In the genomic region with DNA sequence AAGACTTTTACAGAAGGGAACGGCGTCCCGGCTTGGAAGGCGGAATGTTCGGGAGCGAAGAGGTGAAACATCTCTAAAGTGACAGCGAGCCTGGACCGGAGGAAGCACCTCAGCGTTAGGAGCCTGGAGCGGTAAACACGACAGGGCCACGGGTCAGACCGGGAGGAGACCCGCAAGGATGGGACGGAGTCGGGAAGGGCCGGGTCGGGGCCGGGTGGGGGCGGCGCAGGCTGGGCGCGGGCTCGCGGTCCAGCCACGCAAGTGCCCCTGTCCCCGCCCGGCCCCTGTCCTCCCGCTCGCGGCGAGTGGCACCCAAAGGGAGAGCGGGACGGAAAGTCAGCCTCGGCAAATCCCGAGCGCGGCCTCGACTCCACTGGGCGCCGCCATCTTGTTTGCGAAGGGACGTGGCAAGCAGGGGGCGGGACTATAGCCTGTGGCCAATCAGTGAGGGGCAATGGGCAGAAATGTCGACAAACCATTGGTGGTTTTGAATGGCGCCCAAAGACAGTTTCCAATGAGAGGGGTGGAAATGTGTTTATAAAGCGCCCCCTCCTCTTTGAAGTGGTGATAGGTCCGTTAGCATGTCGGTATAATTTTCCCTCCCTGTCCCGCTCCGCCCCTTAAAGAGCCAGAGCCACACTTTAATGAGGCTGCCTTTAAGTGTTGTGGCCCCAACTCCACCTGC, we compare ENCODE assay signal across 8 mouse cellular contexts. TPM values are rescaled to one million over a fixed set of nuclear protein-coding genes. Genes with fewer than 3 reads are reported as not detected.
A peak's percentile ranks its signal among the peaks of the same experiment; 100 is the strongest.
DNase-seq lines count a peak whose midpoint lies in the region; ATAC-seq lines count a peak whose summit lies in the region.

A gene (minus strand): TSS at position 396 of the 685 bp plus-strand sequence.
A gene (minus strand): TSS at position 413 of the 685 bp plus-strand sequence.

- peak within 1 kb of the TSS; percentile 91 for H3K9ac ChIP-seq in heart, embryonic 14.5 days (ENCODE audit: low read length)
- peak within 1 kb of the TSS; percentile 89 for H3K9ac ChIP-seq in liver, embryonic 13.5 days
- H3K9ac ChIP-seq in stomach, embryonic 16.5 days (ENCODE audit: low read length) = peak within 1 kb of the TSS; percentile 92

- no peaks in the 10 kb centered on the region for H3K9me3 ChIP-seq in heart, embryonic 14.5 days (ENCODE audit: control insufficient read depth, low read length)
- no peaks in the 10 kb centered on the region for H3K9me3 ChIP-seq in liver, embryonic 13.5 days (replicated peaks)
- H3K9me3 ChIP-seq in stomach, embryonic 16.5 days (replicated peaks; ENCODE audit: control insufficient read depth, low read length) = no peaks in the 10 kb centered on the region

- H3K27ac ChIP-seq in heart, embryonic 14.5 days (replicated peaks in 1 of 2; ENCODE audit: control insufficient read depth in 1 of 2, insufficient read depth in 1 of 2, low read depth in 2 of 2, low read length in 2 of 2) = peak within 1 kb of the TSS; percentile 34 to 75; a peak in 3 of 4 replicates
- H3K27ac ChIP-seq in liver, embryonic 13.5 days = peak within 1 kb of the TSS; percentile 81
- peak within 1 kb of the TSS; percentile 67; the same call in 1 of the 2 replicates for H3K27ac ChIP-seq in stomach, embryonic 16.5 days (ENCODE audit: low read length)

- under 1% methylated on average over 46 of the region's 51 CpGs for WGBS in heart, embryonic 14.5 days
- WGBS in liver, embryonic 13.5 days (ENCODE audit: insufficient replicate concordance) = under 1% methylated on average over 51 of the region's 51 CpGs
- 0% methylated on average over 50 of the region's 51 CpGs for WGBS in stomach, embryonic 16.5 days

- no peaks in the 10 kb centered on the region for H3K27me3 ChIP-seq in heart, embryonic 14.5 days (ENCODE audit: control insufficient read depth, insufficient read depth, low read length)
- no peaks in the 10 kb centered on the region for H3K27me3 ChIP-seq in liver, embryonic 13.5 days
- no peaks in the 10 kb centered on the region for H3K27me3 ChIP-seq in stomach, embryonic 16.5 days (ENCODE audit: control insufficient read depth, insufficient read depth, low read length)

- ATAC-seq in CD4-positive, CD25-positive, alpha-beta regulatory T cell, adult 4 months = peak; percentile 99
- ATAC-seq in heart, embryonic 14.5 days (ENCODE audit: insufficient number of reproducible peaks, insufficient read depth, low FRiP score, low read depth) = peak; percentile 94
- peak; percentile 92 for ATAC-seq in liver, embryonic 13.5 days (ENCODE audit: low read depth)
- peak; percentile 96 for ATAC-seq in stomach, embryonic 16.5 days (ENCODE audit: insufficient read depth, low FRiP score)

- H3K36me3 ChIP-seq in heart, embryonic 14.5 days (ENCODE audit: control insufficient read depth, insufficient read depth, low read length) = peaks cover 14% of the 10 kb centered on the region
- peaks cover 23% of the 10 kb centered on the region for H3K36me3 ChIP-seq in liver, embryonic 13.5 days
- 0 out of 2 replicates have a peak, but pooled peaks cover 4% of the 10 kb centered on the region for H3K36me3 ChIP-seq in stomach, embryonic 16.5 days (ENCODE audit: control insufficient read depth, insufficient read depth, low read length)

- peak within 1 kb of the TSS; percentile 59 to 86 for H3K4me3 ChIP-seq in heart, embryonic 14.5 days (ENCODE audit: control insufficient read depth in 1 of 2, insufficient read depth in 1 of 2, low read depth in 1 of 2, low read length in 2 of 2)
- H3K4me3 ChIP-seq in liver, embryonic 13.5 days (replicated peaks) = peak within 1 kb of the TSS; percentile 83
- H3K4me3 ChIP-seq in stomach, embryonic 16.5 days (replicated peaks; ENCODE audit: low read length) = peak within 1 kb of the TSS; percentile 83

- peaks cover 11 to 25% of the 10 kb centered on the region in 2 experiments; a peak in 3 of 4 replicates for H3K4me1 ChIP-seq in heart, embryonic 14.5 days (ENCODE audit: control insufficient read depth in 2 of 2, insufficient read depth in 2 of 2, low read length in 2 of 2)
- H3K4me1 ChIP-seq in liver, embryonic 13.5 days (replicated peaks) = peaks cover 49% of the 10 kb centered on the region
- H3K4me1 ChIP-seq in stomach, embryonic 16.5 days (ENCODE audit: control insufficient read depth, insufficient read depth, low read length) = peaks cover 24% of the 10 kb centered on the region

- peak; percentile 98 for DNase-seq in c-Kit-negative CD71-positive TER-119-positive erythroid progenitor cells, embryonic 14.5 days (ENCODE audit: low read depth, low spot score)
- peak; percentile 97 for DNase-seq in fibroblast of lung, adult 2 months (ENCODE audit: low read depth)
- DNase-seq in kidney, postnatal 14 days = peak; percentile 97
- peak; percentile 94 for DNase-seq in liver, embryonic 13.5 days
- DNase-seq in neural tube, embryonic 10.5 days (ENCODE audit: extremely low spot score, low spot score) = peak; percentile 93

- H3K4me2 ChIP-seq in heart, embryonic 14.5 days (ENCODE audit: low read length) = peak within 1 kb of the TSS; percentile 59
- peak within 1 kb of the TSS; percentile 72 for H3K4me2 ChIP-seq in liver, embryonic 13.5 days
- peak within 1 kb of the TSS; percentile 57 for H3K4me2 ChIP-seq in stomach, embryonic 16.5 days (ENCODE audit: low read depth, low read length)

RNA-seq across cellular contexts. Expression of the first gene that starts in this region (rescaled TPM):
- polyA plus RNA-seq in CD4-positive, CD25-positive, alpha-beta regulatory T cell, adult 4 months (2017; shearing (Covaris generic)) = not detected
- polyA plus RNA-seq in heart, embryonic 14.5 days (2014; fragmentation: Nextera tagmentation; extraction: Ambion mirVana) = 0.07 and 0.08 TPM in 2 replicates
- polyA plus RNA-seq in liver, embryonic 13.5 days (2015; fragmentation: Nextera tagmentation; extraction: Ambion mirVana) = 0.05 TPM in 1 of 2 replicates, not detected in the other
- 0.19 and 0.21 TPM in 2 replicates for polyA plus RNA-seq in stomach, embryonic 16.5 days (2015; fragmentation: Nextera tagmentation; extraction: Ambion mirVana)

RNA-seq across cellular contexts. Expression of the second gene that starts in this region (rescaled TPM):
- 1 to 10 TPM; 4.9 to 5.0 TPM for polyA plus RNA-seq in CD4-positive, CD25-positive, alpha-beta regulatory T cell, adult 4 months (2017; shearing (Covaris generic))
- 30.4 and 32.9 TPM in 2 replicates for polyA plus RNA-seq in heart, embryonic 14.5 days (2014; fragmentation: Nextera tagmentation; extraction: Ambion mirVana)
- polyA plus RNA-seq in liver, embryonic 13.5 days (2015; fragmentation: Nextera tagmentation; extraction: Ambion mirVana) = 36.9 and 38.7 TPM in 2 replicates
- 42.3 and 50.6 TPM in 2 replicates for polyA plus RNA-seq in stomach, embryonic 16.5 days (2015; fragmentation: Nextera tagmentation; extraction: Ambion mirVana)

Comparison
In these comparisons a context has a peak if more than half of its experiments do, and no peak if none do; other contexts are left out.
1. Peak in every context shown above with its lines: DNase-seq, ATAC-seq, H3K4me3 ChIP-seq and H3K27ac ChIP-seq.